Mouse (Mus musculus): ENCODE data around the gene Dtd2. TPM values are rescaled to one million over a fixed set of nuclear protein-coding genes. Genes with fewer than 3 reads are reported as not detected.

Dtd2 gene
- polyA plus RNA-seq, 1 experiment from 2014 or later = 27.8 TPM

- H3K36me3 ChIP-seq = peaks cover 59% of the 10 kb centered on the region
- 94% methylated on average over 9 of the region's 9 CpGs for WGBS
- H3K9me3 ChIP-seq (replicated peaks) = no peaks in the 10 kb centered on the region
Measured at GRCm38 (mm10) chr12:51945331-51945730, 61.0 kb downstream of the Dtd2 start.

GRCm38 (mm10) chr12:51939848-51940247, 66.5 kb downstream of the Dtd2 start:
- ATAC-seq (replicated peaks; ENCODE audit: low FRiP score) = no peak
- H3K27me3 ChIP-seq = no peaks in the 10 kb centered on the region
- H3K4me2 ChIP-seq = no peak overlapping the region
- no peak overlapping the region for H3K4me3 ChIP-seq (replicated peaks)
- peaks cover 45% of the 10 kb centered on the region for H3K36me3 ChIP-seq
- no peak overlapping the region for H3K27ac ChIP-seq
- no peaks in the 10 kb centered on the region for H3K9me3 ChIP-seq (replicated peaks)
- WGBS = 85% methylated on average over 4 of the region's 4 CpGs
- no peaks in the 10 kb centered on the region for H3K4me1 ChIP-seq
- no peak overlapping the region for H3K9ac ChIP-seq

More at GRCm38 (mm10) chr12:51945331-51945730, 61.0 kb downstream of the Dtd2 start:
- Histone ChIP-seq H3K4me2 (no peak overlapping the region), H3K27ac (no peak overlapping the region), H3K9ac (no peak overlapping the region), H3K27me3 (no peaks in the 10 kb centered on the region), H3K4me3 (replicated peaks) (no peak overlapping the region), H3K4me1 (no peaks in the 10 kb centered on the region)
- ATAC-seq (replicated peaks; ENCODE audit: low FRiP score) = no peak

Other genes starting within 250 kb of the Dtd2 start
- 36.4 and 40.8 TPM in 2 replicates for gene Hectd1, start 177.0 kb downstream of the Dtd2 start, polyA plus RNA-seq (2015; fragmentation: Nextera tagmentation; extraction: Ambion mirVana)
- gene Heatr5a, start 35.2 kb downstream of the Dtd2 start, polyA plus RNA-seq (2015; fragmentation: Nextera tagmentation; extraction: Ambion mirVana) = 9.6 and 11.0 TPM in 2 replicates
- gene Gpr33, start 21.6 kb upstream of the Dtd2 start, polyA plus RNA-seq (2015; fragmentation: Nextera tagmentation; extraction: Ambion mirVana) = not detected in 2 replicates
- 14.6 and 15.7 TPM in 2 replicates for gene Nubpl, start 91.2 kb upstream of the Dtd2 start, polyA plus RNA-seq (2015; fragmentation: Nextera tagmentation; extraction: Ambion mirVana)